Mouse (Mus musculus): ENCODE measurements around the gene Gm3642.
"Not testable (repeated sequence)": the region's sequence is repeated elsewhere in the genome, so short reads cannot be mapped to it uniquely, and the experiment has no call there.

Gm3642 gene

DNA sequence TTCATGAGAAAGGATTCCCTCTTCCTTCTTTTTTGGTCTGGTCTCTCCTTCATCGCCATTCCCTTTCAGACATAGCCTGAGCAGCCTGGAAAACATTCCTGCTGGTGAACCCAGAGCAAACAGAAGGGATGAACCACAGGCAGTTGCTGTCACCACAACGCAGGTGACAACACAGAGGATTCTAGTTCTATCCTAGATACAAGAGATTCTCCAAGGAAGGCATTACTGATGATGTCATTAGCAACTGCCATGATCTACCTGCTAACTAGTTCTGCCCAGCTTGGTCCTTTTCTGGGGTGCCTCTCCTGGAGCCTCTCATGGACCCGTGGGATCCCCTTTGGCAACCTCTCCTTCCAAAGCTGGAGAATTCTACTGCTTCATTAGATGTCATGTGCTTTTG lies at the start of gene Gm3642:
Gm3642 (minus strand) TSS at position 101 of the 400 bp plus-strand sequence.
- DNase-seq (ENCODE audit: low read depth, low spot score) = not testable (repeated sequence)

- DNase-seq (ENCODE audit: low read depth, low spot score) = peak; percentile 19
These were observed 49.5 kb upstream of the Gm3642 start, which contains the start of gene Gm3667 for GRCm38 (mm10) chr14:6889521-6890012. Gene Gm3667 (minus strand): TSS chr14:6889962.

GRCm38 (mm10) chr14:6888811-6889210 lies 48.7 kb upstream of the Gm3642 start:
- not testable (repeated sequence) for DNase-seq (ENCODE audit: low read depth, low spot score)

DNA sequence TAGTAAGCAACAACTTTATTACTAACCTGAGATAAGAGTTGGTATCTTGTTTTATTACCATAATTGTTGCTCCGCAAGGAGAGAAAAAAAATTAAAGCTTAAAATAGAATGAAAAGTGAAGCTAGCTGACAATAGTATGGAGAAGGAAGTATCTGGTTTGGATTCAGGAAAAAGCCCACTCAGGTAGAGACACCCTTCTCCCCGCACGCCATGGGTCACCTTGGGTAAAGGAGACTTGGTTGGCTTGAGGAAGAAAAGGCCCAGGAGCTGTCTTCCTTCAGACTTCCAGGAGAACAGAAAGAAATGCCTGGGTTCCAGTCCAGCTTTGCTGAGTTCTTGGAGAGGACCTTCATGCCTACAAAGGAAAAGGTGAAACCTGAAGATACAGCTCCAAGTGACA lies 16.8 kb downstream of the Gm3642 start:
- not testable (repeated sequence) for DNase-seq (ENCODE audit: low read depth, low spot score)
